Mouse (Mus musculus) CD4-positive, CD25-positive, alpha-beta regulatory T cell, adult 4 months (primary cell): Measurements from ENCODE around the gene 4930455H04Rik. TPM values are rescaled to one million over a fixed set of nuclear protein-coding genes. Genes with fewer than 3 reads are reported as not detected.

Source experiments
- ATAC-seq: one replicate; pipeline ENCODE4 v1.8.0; 2017
- polyA plus RNA-seq, 2 experiments: library from polyadenylated mRNA; unstranded; fragments of 100-300 nt; shearing (Covaris generic); gene quantifications; one replicate each; pipeline ENCODE4 v1.2.1; 2017

4930455H04Rik gene
- polyA plus RNA-seq, 2 experiments from 2014 or later: not detected

DNA sequence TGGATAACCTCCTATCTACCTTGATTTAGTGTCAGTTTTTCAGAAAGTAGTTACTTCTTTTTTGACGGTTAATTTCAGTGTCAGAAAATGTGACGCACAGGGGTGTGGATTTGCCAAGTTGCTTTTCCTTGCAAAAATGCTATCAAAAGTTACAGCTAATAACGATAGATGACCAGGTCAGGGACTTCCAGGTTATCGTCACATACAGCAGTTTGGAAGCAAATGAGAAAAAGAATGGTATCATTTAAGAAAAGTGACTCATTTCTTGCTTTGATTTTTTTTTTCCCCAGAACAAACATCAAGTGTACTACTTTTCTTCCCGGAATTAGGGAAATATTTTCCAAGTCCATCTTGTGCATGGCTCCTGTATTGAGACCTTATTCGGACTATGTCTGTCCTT, 631 bp upstream of the 4930455H04Rik start:
- no peak for ATAC-seq

DNA sequence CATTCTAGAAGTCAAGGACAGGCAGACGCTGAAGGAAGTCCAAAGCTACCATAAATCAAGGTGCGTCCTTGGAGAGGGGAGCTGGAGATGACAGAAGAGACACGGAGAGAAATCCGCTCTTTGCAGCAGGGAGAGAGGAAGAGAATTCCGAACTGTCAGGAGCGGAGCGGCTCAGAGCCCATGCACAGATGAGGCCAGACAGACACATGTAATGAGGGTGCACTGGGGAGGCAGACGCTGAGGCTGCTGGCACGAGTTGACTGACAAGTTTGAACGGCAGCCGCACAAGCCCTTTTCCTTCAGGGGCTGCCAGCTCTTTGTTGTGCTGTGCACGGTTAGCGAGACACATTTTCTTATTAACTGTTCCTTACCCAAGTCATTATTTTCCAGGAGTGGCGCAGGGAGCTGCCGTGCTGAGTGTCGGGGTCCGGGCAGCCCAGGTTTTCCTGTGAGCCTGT, 502 bp downstream of the 4930455H04Rik start, which contains the start of gene Palmd:
Gene Palmd (minus strand): TSS at position 448 of the 458 bp plus-strand sequence.
- ATAC-seq: no peak

DNA sequence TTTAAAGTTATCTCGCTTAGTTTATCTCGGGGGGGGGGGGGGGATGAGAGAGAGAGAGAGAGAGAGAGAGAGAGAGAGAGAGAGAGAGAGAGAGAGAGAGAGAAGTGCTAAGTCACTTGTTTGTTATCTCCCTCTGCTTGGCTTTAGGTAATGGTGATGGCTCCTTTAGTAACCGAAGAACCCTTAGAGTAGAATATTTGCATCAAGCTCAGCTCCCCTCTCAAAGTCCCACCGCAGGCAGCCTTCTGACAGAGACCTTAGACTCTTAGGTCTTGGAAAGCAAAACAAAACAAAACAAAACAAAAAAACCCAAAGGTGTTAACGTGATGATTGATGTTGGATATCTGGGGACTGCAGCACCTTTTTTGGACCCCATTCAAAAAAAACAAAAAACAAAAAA, 936 bp downstream of the 4930455H04Rik start:
- ATAC-seq: no peak

DNA sequence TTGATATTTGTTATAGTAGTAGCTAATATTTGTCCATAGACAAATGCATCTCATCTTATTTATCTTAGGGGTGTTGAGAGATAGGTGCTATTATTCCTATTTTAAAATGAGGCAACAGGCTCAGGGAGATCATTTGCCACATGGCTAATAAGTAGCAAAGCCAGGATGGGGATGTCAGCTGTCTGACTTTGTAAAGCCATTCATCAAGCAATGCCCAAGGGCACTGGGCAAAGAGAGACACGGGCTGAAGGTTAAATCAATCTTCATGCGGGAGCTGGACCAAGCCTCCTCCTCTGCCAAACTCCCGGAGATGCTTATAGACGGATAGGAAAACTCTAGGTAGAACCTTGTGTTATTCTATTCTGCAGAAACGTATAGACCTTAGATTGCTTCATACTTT, 1.7 kb downstream of the 4930455H04Rik start:
- ATAC-seq: no peak

DNA sequence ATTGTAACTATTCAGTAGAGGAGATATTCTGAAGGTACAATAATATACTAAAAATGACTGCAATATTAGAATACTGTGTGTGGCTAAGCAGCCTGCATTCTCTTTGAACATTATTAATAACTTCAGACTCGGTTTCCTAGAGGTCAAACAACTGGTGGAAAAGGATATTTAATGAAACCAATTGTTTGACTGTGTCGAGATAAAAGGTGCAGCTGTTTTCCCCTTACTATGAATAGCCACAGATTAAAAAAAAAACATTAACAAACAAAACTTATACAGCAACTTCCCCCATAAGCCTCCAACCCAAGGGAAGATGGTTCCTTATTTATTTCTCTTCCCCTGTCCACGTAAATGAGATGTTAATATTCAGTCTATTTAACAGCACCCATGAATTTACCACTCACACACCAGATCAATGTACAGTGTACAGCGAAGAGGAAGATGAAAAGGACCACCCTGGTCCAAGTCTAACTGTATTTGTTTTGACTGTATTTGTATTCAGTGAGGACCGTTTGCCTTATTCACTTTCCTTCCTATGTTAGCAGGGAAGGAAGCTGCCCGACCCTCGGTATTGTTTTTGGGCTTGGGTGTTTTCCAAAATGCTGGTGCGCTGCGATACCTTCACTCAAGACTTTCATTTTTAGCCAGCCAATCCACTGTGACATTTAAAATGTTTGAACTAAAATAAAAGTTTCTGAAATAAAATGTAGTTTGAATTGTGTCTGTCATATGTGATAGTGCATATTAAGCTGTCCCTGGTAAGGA, 13.9 kb downstream of the 4930455H04Rik start:
- ATAC-seq: no peak

DNA sequence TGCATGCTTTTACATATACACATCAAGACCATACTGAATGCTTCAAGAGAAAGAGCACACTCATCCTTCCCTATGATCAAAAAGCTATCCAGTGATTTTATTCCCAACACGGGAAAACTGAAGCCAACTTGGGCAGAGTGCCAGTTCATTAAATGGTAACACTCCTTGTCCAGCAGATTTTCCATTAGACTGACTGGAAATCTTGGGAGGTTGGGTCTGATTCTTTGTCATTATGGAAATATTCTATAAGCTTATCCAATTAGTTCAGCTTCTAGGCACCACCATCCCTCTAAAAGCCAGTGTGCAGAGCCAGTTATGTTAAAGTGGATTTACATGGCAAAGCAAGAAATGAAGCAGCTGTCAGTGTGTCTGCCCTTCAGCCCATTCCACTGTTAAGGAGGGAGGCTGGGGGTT, 17.0 kb downstream of the 4930455H04Rik start:
- no peak for ATAC-seq

DNA sequence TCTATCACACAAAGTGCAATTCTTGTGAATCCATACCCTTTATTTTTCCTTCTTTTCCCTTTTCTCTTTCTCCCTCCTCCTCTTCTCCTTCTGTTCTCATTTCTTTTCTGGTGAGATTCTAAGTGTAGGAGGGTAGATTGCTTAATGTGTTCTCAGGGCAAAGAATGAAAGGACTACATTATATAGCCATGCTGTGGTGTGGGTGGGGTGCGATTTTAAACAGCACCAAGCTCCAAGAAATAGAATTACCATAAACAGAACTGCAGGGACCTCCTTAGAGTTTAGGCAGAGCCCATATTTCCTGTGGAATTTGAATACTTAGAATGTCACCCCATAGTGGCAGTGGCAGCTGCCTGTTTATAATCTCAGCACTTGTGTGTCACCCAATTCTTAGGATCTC, 17.7 kb downstream of the 4930455H04Rik start:
- ATAC-seq: no peak

DNA sequence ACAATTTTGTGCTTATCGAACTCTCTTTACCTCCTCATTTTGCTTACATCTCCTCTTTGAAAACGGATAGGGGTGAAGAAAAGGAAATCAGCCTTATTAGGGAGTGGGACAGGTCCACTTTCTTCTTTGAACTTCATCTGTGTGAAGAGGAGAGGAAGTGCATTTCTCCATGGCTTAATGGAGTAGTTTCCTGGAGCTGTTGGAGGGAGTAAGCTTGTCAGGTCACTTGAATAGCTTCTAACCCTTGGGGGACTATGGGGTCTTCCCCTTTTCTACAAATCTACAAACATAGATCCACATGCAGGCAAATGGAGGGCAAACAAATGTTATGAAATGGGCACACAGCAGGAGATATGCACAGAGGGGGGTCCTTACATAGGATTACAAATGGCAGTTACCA, 18.4 kb downstream of the 4930455H04Rik start:
- ATAC-seq: no peak

DNA sequence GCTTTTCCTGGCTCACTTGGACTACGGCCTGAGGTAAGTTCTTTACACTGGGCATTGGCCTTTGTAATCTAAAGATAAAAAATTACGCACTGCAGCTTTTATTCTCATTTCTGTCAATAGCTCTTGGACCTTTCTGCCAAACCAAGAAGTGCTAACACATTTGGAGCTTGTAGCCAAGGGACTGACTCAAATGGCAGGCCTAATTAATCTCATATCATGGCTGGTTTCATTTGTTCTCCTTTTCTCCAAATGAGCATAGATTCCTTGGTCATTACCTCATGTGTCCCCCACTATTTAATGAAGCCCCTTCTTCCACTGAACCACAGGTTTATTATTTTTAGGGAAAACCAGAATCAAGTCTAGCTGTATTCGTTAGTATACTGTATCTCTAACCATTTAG, 20.2 kb downstream of the 4930455H04Rik start:
- ATAC-seq: no peak

DNA sequence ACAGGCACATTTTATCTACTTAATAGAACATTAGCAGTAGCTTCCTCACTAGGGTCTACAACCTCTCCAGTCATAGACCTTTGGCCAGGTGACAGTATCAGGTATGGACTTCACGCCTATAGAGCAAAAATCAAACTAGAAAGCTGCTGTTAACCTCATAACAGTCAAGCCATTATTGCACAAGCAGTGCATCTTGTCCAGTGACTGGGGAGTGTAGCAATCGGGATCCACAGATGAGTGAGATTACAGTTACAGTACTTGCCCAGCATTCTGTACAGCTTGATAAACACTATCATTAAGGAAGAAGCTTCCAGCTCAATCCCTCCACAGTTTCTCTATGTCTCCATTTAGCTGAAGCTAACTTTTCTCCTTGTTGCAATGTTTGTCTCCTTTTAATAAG, 23.1 kb downstream of the 4930455H04Rik start:
- no peak for ATAC-seq

DNA sequence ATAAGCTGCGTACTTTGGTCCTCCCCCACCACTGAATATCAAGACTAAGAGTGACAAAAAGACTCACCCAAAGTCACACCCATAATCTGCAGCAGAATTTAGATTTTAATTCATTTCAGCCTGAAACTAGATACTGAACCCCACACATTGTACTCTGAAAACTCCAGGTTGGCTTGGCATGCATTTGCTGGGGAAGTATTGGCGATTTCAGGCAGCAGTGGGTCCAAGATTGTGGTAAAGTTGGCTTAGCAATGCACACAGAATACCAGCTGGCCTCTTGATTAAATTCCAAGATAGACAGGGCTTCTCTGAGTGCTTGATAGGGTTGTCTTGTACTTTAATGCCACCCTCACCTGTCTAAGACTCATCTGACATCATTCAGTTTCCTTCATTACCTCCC, 24.9 kb downstream of the 4930455H04Rik start:
- no peak for ATAC-seq

DNA sequence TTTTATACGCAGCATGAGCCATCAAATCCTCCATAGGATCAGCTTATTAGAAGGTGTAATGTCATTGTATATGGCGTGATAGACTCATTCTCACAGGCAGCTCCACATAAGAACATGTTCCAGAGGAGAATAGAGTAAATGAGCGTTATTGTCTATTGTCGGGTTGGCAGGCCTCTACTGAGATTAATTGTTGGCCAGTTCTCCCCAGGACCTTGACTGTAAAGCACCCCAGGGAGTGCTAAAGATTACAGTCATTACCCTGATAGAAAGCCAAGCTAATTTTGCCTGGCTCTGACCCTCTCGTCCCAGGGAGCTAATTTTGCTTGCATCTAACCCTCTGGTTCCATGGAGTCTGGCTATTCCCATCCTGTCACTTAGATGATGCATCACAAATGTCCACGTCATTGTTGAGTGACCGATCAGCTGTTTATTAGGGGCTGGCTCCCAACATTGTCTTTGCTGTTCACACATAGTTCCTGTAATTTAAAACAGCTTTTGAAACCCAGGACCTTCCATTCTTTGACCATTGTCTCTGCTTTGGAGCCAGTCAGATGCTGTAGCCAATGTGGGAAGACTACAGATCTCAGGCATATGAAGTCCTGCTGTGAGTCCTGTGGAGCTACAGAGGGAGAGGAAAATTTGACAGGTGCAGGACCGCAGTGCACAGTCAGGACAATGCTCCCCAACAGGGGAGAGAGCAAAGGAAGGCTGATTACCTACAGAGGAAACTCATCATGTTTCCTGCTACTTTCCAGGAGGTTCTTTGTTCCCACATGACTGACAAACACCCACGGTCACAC, 33.8 kb downstream of the 4930455H04Rik start:
- no peak for ATAC-seq

DNA sequence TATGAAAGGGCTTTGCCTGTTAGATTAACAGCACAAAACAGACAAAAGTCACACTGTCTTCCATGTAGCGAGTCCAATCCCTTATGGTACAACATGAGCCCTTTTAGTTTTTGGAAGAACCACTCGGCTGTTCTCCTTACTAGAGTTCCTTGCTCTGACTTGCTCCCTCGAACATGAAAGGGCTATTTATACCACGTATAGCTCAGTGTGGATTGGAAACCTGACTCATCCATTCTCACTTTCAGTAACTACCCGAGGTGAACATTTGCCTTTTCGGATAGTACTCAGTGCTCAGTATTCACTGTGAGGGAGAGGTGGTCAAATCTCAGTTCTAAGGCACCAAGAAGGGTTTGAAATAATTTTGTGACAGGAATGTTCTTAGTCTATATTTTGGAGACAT, 35.3 kb downstream of the 4930455H04Rik start:
- ATAC-seq: no peak

DNA sequence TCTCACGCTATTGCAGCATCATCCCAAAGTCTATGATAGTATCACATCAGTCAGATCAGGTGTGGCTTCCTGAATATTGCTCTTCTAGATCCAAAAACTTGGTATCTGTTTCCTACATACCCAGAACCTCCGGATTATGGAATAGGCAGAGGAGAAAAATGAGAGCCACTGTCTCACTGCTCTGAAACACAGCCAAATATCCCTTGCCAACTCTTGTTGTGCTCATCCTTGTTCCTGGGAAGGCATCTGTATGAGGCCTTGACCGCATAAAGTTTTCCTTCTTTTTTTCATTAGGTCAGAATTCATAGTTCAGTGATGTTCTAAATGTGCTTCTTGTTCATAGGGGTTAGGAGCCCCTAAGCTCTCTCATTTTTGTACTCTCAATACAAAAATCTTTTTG, 38.6 kb downstream of the 4930455H04Rik start:
- no peak for ATAC-seq

DNA sequence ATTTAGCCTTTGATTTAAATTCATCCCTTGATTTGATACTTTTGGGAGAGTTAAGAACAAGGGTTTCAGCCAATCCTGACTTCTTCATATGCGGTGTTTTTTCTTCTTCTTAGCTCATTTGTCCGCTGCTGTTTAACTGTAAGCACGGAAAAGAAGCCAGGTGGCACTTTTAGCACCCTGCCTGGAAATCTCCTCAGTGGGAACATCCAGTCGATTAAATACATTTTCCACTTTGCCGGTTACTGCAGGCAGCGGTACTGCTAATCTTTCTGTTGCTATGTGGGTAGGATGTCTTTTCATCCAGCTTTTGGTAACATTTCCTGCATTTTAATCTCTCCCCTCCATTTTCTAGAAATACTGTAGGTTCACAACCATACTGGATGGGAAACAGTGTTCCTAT, 39.3 kb downstream of the 4930455H04Rik start:
- ATAC-seq: no peak

DNA sequence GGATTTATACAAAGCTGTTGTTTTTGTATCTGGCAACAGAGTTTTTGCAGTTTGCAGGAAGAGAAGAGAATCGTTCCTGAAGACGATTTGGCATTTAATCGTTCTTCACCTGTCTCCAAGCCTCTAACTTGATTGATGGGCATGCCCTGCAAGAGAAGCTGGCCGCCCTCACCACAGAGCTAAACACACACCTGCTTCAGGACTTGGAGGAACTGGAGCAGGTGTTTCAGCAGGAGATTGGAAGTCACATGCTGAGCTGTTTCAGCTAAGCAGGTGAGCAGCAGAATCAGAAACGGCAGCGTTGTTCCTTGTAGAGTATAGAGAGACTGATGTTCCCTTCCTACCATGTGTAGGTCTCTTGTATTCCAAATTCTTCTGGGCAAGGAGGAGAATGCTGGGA, 42.1 kb downstream of the 4930455H04Rik start:
- no peak for ATAC-seq

DNA sequence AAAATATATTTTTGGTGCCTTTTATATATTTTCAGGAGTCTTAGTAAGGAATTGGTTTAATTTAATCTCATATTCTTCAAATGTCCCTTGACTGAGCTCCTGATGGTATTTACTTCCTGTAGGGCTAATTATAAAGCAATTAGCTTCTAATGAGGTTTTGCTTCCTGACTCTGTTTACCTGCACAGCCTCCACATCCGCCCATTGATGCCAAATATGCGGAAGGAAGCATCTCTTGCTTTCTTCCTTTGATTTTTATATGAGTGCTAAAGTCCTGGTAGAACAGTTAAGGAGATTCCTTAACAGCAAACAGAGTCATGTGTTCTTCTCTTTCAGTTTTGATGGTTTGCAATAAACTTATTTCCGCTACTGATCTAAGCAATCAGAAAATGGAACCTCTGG, 52.3 kb downstream of the 4930455H04Rik start:
- ATAC-seq: no peak

DNA sequence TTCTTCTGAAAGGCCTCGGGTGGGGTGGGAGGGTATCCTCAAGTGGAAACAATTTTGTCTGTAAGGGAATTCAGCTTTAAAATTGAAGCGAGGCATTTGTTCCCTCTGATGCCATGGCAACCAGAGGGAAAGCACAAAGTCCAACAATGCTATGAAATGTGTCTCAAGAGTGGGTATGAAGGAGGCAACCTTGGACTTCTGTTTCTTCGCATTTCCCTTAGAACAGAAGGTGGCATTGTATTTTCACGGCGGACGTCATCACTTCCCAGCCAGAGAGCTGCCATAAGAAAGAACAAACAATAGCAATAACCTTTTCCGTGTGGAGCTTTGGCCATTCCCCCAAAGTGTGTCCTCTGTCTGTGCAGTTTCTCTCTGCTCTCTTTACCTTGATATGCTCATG, 53.8 kb downstream of the 4930455H04Rik start:
- ATAC-seq: no peak

DNA sequence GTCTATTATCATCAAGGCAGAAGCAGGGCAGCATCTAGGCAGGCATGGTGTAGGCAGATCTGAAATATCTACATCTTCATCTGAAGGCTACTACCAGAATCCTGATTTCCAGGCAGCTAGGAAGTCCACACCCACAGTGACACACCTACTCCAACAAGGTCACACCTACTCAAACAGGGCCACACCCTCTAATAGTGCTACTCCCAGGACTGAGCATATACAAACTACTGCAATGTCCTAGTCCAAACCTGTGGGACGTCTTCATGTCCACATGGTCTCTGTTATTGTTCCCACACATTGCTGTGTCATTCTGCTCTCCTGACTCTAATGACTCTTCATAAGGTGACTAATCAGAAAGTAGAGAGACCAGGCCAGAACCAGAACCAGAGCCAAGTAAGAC, 56.0 kb downstream of the 4930455H04Rik start:
- no peak for ATAC-seq

DNA sequence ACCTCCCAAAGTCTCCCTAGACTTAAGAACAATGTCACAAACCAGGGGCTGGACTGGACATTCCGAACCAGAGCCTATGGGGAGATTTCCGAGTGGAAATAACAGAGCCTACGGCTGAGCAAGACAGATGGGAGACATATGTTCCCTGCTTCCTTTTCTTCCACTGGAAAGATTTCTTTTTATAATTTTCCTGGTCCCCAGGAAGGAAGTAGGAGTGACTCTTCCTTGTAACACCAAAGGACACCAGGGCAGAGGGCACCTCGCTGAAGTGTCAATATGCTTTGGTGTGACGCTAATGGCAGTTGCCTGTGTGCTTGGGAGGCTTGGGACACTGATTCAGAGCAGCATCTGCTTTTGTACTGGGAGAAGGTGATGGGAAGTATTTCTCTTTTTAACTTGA, 56.5 kb downstream of the 4930455H04Rik start:
- no peak for ATAC-seq

DNA sequence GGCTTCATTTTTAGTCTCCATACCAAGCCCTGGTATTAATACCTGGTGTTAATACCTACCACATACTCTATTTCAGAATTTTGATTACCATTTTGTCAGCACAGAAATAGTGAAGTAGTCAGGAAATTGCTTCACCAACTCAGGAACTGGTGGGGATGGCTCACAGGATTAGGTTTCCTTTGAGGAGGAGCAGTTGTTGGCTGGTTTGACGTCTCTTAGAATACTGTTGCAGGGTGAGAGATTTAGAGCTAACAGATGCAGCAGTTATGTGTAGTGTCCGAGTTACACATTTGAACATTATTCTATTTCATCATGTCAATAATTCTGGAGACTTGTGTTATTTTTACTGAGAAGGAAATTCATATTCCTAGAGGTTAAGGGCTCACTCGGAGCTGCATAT, 57.4 kb downstream of the 4930455H04Rik start:
- no peak for ATAC-seq
